Mouse (Mus musculus) lung, adult 2 months (tissue): ENCODE measurements around the gene Kptn. TPM values are rescaled to one million over a fixed set of nuclear protein-coding genes. Genes with fewer than 3 reads are reported as not detected.
A peak's percentile ranks its signal among the peaks of the same experiment; 100 is the strongest.

Experiments used
- DNase-seq: peaks from one replicate; pipeline ENCODE4 v3.0.0; 2022
- H3K4me1 ChIP-seq: fragments of 200-500 bp; 2 replicates; pipeline ENCODE4 v1.6.1; 2011; ENCODE audit warnings: low read length; ENCODE audit not compliant: control insufficient read depth, insufficient read depth
- H3K4me3 ChIP-seq: fragments of 200-500 bp; replicated peaks from 2 replicates; pipeline ENCODE3; 2011; ENCODE audit warnings: low read depth, mild to moderate bottlenecking, control low read depth, low read length; ENCODE audit errors: extremely low read depth
- CTCF ChIP-seq: fragments of 200-500 bp; IDR thresholded peaks from 2 replicates; pipeline ENCODE4 v1.5.1; 2011; ENCODE audit warnings: mild to moderate bottlenecking, low read length, control low read depth; ENCODE audit not compliant: insufficient read depth
- POLR2A ChIP-seq: fragments of 200-500 bp; IDR thresholded peaks from 2 replicates; pipeline ENCODE4 v1.6.1; 2011; ENCODE audit warnings: low read depth, mild to moderate bottlenecking, control low read depth, low read length, borderline replicate concordance; ENCODE audit errors: extremely low read depth
- WGBS: fragments of 180-500 bp; shearing (Covaris S2); methylation state at CpG from one replicate; pipeline ENCODE4 v1.1.7; 2018; 5-methylcytosine and 5-hydroxymethylcytosine counted together
- polyA plus RNA-seq: library from polyadenylated mRNA; depleted of rRNA; stranded (reverse); fragments of >200 nt; gene quantifications from 2 replicates; pipeline ENCODE4 v1.2.3, GENCODE M21; 2012

The Kptn gene
- polyA plus RNA-seq, 1 experiment: 28.3 TPM

DNA sequence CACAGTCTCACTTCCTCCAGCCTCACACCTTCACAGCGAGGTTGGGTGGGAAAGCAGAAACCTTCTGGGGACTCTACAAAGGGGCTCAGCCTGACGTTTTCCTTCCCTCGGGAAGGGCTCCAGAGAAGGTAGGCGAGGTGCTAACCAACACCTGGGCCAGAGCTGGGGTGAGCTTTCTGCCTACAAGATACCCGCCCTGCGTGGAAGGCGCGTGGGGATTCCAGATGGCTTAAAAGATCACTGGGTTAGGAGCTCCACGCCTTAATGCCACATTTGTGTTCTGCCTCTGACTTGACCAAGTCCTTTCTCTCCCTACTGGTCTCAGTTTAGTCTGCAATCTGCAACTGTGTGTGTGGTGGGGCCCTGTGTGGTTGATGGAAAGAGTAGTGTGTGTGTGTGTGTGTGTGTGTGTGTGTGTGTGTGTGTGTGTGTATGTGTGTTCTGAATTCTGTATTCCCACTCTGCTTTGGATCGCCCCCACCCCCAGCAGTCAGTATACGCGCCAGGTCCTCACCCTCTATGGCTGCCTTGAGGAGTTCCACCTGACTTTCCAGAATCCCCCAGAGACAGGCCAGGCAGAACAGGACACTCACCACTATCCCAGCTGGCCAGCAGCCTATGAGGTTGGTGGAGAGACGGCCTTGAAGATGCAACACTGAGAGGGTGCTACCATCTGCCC is 11.4 kb downstream of the Kptn start:
- 34% methylated on average over 13 of the region's 13 CpGs for WGBS
- no peak for DNase-seq
- Histone ChIP-seq H3K4me1 (no peaks in the 10 kb centered on the region; the same call in 1 of the 2 replicates), H3K4me3 (no peak overlapping the region)
- TF ChIP-seq POLR2A (no peak), CTCF (no peak)

DNA sequence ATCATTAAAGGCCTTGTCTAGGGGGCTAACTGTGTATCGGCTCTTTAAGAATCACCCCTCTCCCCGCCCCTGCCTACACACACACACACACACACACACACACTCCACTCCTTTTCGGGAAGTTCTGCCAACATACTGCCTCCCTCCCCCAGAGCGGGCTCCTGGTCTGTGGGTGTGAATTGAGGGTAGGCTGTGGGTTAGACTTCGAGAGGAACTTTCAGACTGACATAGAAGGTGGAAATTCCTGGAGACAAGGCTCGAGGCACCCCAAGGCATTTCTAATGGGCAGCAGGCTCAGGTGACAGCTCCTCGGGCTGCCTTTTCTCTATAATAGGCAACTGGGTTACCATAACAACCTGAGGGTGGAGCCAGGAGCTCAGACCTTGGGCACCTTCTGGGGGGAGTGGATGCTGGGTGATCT is 12.5 kb downstream of the Kptn start:
- H3K4me1 ChIP-seq: no peaks in the 10 kb centered on the region; the same call in 1 of the 2 replicates
- no peak overlapping the region for H3K4me3 ChIP-seq
- TF ChIP-seq POLR2A: no peak
- TF ChIP-seq CTCF: no peak
- DNase-seq: no peak
- WGBS: 8% methylated on average over 7 of the region's 7 CpGs

DNA sequence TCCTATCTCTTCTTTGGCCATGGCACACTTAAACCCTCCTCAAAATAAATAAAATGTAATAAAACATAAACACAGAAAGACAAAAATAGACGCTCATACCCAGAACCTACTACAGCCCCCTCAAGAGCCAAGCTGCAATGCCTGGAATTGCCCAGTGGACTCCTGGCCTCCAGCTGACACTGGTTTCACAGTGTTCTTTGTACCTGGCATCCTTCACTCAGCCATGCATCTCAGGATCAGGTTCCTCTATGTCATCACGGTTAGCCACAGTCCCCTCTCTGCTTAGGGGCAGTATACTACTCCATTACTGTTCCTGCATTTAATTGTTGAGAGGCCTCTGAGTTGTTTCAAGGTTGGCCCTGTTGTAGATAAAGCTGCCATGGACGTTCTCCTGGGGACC is 13.2 kb downstream of the Kptn start:
- TF ChIP-seq POLR2A (no peak), CTCF (no peak)
- 45% methylated on average over 3 of the region's 3 CpGs for WGBS
- DNase-seq: no peak

DNA sequence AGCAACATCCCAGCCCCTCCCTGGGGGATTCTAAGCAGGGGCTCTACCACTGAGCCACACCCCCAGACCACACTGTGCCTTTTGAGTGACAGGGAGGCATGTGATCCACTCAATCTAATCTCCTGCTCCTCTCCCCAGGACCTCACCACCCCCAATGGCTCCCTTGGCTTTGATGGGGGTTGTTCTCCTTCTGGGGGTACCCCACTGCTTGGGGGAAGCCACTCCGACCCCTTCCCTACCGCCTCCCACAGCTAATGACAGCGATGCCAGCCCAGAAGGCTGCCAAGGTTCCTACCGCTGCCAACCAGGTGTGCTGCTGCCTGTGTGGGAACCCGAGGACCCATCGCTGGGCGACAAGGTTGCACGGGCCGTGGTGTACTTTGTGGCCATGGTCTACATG is 14.0 kb downstream of the Kptn start:
- no peak overlapping the region for H3K4me3 ChIP-seq
- 91% methylated on average over 9 of the region's 9 CpGs for WGBS
- H3K4me1 ChIP-seq: no peaks in the 10 kb centered on the region; the same call in 1 of the 2 replicates
- DNase-seq: no peak
- TF ChIP-seq POLR2A (no peak), CTCF (no peak)

More for the DNA sequence above, 13.2 kb downstream of the Kptn start:
- no peak overlapping the region for H3K4me3 ChIP-seq
- no peaks in the 10 kb centered on the region; the same call in 1 of the 2 replicates for H3K4me1 ChIP-seq

DNA sequence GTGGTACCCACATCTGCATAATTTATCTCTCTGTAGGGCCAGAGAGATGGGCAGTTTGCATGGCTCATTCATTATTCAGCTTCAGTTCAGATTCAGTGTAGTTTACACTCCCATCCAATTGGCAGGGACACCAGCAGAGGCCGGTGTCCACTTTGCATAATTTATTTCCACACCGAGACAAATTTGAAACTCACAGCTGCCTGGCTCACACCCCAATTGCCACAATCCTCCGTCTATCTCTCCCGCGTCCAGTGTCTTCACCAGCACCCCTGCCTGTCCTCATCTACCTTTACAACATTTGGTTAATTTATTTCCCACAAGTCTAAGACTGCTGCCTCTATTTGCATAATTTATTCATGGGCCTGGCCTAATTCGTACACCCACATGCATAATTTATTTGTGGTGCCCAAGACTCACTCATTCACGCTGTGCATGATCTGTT is 15.3 kb downstream of the Kptn start:
- DNase-seq: no peak
- 66% methylated on average over 7 of the region's 7 CpGs for WGBS
- Histone ChIP-seq H3K4me3 (no peak overlapping the region), H3K4me1 (no peaks in the 10 kb centered on the region; the same call in 1 of the 2 replicates)
- TF ChIP-seq POLR2A: no peak
- no peak for TF ChIP-seq CTCF

DNA sequence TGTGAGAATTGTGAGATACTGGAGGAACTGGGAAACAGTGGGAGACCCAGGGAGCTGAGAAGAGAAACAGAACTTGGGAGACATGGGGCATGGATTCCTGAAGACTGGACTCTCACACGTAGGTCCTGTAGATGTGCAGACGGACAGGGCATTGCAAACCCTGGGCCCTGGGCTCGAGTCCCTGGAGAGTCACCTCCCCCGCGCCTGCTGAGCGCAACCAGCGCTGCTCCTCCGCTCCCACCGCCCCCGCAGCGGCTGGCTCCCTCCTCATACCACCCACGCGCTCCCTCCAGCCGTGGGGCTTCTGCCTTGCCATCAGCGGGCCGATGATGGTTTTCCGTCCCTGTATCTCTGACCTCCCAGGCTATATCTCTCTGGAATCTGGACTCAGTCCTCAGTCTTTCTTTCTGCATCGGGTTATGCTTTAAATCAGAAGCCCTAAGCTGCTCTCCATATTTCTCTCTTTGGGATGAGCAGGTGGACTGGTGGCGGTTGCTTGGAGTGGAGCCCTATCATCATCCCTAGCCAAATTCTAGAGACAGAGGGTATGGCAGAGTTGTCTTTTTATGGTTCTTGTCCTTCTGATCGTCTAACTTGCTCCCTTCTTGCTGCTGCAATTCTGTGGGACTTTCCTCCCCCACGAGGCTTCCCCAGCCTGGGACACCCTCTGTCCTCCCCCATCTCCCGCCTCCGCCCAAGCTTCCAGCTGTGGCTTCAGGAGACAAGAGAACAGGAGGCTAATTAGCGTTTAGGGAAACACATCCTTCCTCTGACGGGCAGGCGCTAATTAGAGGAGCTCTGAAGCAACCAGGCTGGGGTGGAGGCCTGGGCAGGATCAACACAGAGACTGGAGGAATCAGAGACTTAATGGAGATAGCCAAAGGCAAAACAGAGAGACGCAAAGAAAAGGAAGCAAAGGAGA is 27.1 kb downstream of the Kptn start:
- no peak for TF ChIP-seq CTCF
- TF ChIP-seq POLR2A: no peak
- no peak for DNase-seq

DNA sequence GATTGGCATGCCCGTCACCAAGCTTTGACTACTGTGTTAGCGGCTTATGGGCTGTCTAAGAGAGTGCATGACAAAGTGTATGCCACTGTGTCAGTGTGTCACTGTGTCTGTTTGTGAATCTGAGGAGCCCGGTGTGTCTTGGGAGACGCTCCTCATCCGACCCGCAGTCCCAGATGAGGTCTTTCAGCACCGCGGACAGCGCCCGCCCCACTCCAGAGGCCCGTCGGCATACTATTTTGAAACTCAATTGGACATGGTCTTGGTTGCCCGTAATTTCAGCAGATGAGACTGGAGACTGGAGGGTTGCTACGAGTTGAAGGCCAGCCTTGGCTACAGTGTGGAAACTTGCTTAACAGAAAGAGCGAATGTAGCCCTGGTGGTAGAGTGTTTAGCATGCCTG is 27.9 kb downstream of the Kptn start:
- no peaks in the 10 kb centered on the region for H3K4me1 ChIP-seq
- TF ChIP-seq POLR2A (no peak), CTCF (no peak)
- no peak overlapping the region for H3K4me3 ChIP-seq
- WGBS: 13% methylated on average over 15 of the region's 15 CpGs
- DNase-seq: peak; percentile 46

More for the DNA sequence above, 27.1 kb downstream of the Kptn start:
- no peaks in the 10 kb centered on the region for H3K4me1 ChIP-seq
- no peak overlapping the region for H3K4me3 ChIP-seq
- WGBS: 36% methylated on average over 27 of the region's 27 CpGs

DNA sequence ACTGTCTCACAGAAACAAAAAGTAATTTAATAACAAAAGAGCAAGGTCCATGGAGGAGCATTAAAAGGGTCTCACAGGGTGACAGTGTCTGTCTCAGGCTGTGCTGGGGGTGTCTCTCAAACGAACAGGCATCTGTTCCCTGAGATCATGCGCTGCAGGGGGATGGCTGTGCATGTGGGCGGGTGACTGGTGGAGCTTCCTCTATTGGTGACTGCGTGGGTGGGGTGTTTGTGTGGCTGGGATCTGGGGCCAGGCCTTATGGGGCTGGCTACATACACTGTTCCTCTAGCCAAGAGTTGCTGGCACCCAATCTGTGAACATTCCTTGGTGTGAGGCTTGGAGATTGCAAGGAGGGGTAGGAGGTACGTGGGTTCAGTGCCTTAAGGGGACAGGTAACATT is 29.5 kb downstream of the Kptn start:
- no peak for TF ChIP-seq POLR2A
- TF ChIP-seq CTCF: no peak
- 49% methylated on average over 5 of the region's 5 CpGs for WGBS
- no peak for DNase-seq
- H3K4me1 ChIP-seq: no peaks in the 10 kb centered on the region
- H3K4me3 ChIP-seq: no peak overlapping the region

DNA sequence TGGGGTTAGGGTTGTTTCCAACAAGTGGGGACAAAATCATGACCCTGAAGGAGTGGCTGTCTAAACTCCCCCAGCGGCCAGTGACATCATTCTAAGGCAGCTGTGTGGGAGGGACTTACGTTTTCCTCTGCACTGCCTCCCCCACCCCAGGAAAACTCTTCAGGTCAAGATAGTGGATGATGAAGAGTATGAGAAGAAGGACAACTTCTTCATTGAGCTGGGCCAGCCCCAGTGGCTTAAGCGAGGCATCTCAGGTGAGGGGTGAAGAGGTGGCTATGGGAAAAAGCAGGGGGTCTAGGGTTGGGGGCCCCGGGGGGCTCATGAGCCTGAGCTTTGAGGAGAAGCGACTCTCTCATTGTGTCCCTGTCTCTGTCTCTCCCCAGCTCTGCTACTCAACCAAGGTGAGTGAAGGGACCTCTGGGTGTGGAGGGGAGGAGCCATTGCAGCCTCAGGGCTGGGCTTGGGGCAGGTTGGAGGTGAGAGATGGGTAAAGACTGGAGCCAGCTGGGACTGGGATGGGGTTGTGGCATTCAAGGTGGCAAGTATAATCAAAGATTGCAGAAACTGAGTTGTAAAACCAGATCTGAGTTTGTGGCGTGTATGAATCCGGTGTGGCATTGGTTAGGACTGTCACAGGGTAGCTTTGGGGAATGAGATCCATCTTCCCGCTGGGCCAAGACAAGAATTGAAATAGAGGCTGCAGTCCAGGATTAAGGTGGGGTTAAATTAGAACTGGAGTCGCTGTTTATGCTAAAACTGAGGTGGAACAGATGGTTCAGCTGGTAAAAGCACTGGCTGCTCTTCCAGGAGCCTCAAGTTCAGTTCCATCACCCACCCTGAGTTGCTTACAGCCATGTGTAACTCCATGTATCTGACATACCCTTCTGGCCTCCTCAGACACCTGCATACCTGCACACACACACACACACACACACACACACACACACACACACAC is 30.8 kb downstream of the Kptn start:
- DNase-seq: no peak
- H3K4me3 ChIP-seq: no peak overlapping the region
- H3K4me1 ChIP-seq: no peaks in the 10 kb centered on the region
- no peak for TF ChIP-seq POLR2A
- TF ChIP-seq CTCF: no peak
- WGBS: 54% methylated on average over 9 of the region's 9 CpGs
